Mouse (Mus musculus): ENCODE data around the gene Sinhcaf.

- no peak for TF ChIP-seq GATA1 (IDR thresholded peaks at IDR 0.05; ENCODE audit: borderline replicate concordance, low read length)
- TF ChIP-seq FLI1 (IDR thresholded peaks at IDR 0.05; ENCODE audit: low read length) = no peak
Observed at GRCm38 (mm10) chr6:148902728-148903127, 43.5 kb downstream of the Sinhcaf start.

Data from megakaryocyte, embryonic 14.5 days (primary cell).